Mouse (Mus musculus): ENCODE measurements at regions not wholly inside any gene's neighbourhood (a gene's known extent, or its start where the extent isn't known, plus 50 kb on each side); places are given as distances from the start of the nearest gene placed in this dataset.
A peak's percentile ranks its signal among the peaks of the same experiment; 100 is the strongest.

DNA sequence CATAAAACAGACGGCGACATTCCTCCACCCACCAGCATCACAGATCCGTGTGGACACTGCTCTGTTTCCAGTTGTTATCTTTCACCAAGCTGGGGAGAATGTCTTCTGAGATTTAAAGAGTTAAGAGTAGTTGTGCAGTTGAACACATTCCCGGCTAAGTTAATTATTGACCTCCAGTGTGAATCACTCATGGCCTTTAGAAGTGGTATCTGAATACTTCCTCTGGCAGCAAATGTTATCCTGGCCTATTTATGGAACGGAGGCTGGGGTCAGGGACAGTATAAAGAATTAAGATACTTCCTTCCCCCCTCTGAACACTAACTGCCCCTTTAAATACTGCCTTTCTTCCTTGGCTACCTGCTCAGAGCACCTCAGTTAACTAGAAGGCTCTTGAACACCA, 115.9 kb downstream of the Cd24a start:
- no peaks in the 10 kb centered on the region for H3K27me3 ChIP-seq (ENCODE audit: control insufficient read depth, insufficient read depth, low read length)
- no peaks in the 10 kb centered on the region for H3K9me3 ChIP-seq (ENCODE audit: control insufficient read depth, low read length)
- WGBS, result 28% methylated on average over 5 of the region's 5 CpGs
- no peak overlapping the region; a peak in 1 of 4 replicates for H3K27ac ChIP-seq (replicated peaks in 1 of 2; ENCODE audit: control insufficient read depth in 1 of 2, insufficient read depth in 1 of 2, low read depth in 2 of 2, low read length in 2 of 2)
- H3K4me2 ChIP-seq (ENCODE audit: low read length), result peak overlapping the region; percentile 31; the same call in 1 of the 2 replicates
- ATAC-seq (ENCODE audit: insufficient number of reproducible peaks, insufficient read depth, low FRiP score, low read depth), result no peak
- no peak overlapping the region for H3K9ac ChIP-seq (ENCODE audit: low read length)
- H3K36me3 ChIP-seq (ENCODE audit: control insufficient read depth, insufficient read depth, low read length), result no peaks in the 10 kb centered on the region
- H3K4me3 ChIP-seq (ENCODE audit: control insufficient read depth in 1 of 2, insufficient read depth in 1 of 2, low read depth in 1 of 2, low read length in 2 of 2), result no peak overlapping the region
- peaks cover 17 to 28% of the 10 kb centered on the region in 2 experiments for H3K4me1 ChIP-seq (ENCODE audit: control insufficient read depth in 2 of 2, insufficient read depth in 2 of 2, low read length in 2 of 2)

DNA sequence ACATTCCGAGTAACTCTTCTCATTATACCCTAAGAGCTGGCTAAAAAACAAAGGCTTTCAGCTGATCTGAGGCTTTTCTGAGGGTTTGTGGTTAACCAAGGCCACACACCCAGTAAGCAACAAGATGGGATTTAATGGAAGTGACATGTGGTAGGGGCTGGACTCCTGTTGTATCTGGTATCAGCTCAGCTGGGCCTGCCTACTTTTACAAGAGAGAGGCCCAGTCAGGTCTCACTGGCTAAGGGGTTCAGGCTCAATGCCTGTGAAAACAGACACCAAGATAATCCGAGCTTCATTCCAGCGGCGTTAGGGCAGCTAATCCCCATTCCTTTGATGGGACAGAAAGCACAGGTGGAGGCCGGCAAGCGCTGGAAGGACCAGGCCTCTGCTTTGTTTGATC, 116.4 kb downstream of the Cd24a start:
- no peaks in the 10 kb centered on the region for H3K9me3 ChIP-seq (ENCODE audit: control insufficient read depth, low read length)
- no peaks in the 10 kb centered on the region for H3K36me3 ChIP-seq (ENCODE audit: control insufficient read depth, insufficient read depth, low read length)
- ATAC-seq (ENCODE audit: insufficient number of reproducible peaks, insufficient read depth, low FRiP score, low read depth), result no peak
- H3K27me3 ChIP-seq (ENCODE audit: control insufficient read depth, insufficient read depth, low read length), result no peaks in the 10 kb centered on the region
- H3K27ac ChIP-seq (replicated peaks in 1 of 2; ENCODE audit: control insufficient read depth in 1 of 2, insufficient read depth in 1 of 2, low read depth in 2 of 2, low read length in 2 of 2), result no peak overlapping the region; a peak in 1 of 4 replicates
- 26% methylated on average over 6 of the region's 6 CpGs for WGBS
- 0 out of 2 replicates have a peak overlapping the region, but pooled peaks have one; percentile 31 for H3K4me2 ChIP-seq (ENCODE audit: low read length)
- H3K9ac ChIP-seq (ENCODE audit: low read length), result no peak overlapping the region
- no peak overlapping the region for H3K4me3 ChIP-seq (ENCODE audit: control insufficient read depth in 1 of 2, insufficient read depth in 1 of 2, low read depth in 1 of 2, low read length in 2 of 2)
- H3K4me1 ChIP-seq (ENCODE audit: control insufficient read depth in 2 of 2, insufficient read depth in 2 of 2, low read length in 2 of 2), result peaks cover 13 to 23% of the 10 kb centered on the region in 2 experiments

DNA sequence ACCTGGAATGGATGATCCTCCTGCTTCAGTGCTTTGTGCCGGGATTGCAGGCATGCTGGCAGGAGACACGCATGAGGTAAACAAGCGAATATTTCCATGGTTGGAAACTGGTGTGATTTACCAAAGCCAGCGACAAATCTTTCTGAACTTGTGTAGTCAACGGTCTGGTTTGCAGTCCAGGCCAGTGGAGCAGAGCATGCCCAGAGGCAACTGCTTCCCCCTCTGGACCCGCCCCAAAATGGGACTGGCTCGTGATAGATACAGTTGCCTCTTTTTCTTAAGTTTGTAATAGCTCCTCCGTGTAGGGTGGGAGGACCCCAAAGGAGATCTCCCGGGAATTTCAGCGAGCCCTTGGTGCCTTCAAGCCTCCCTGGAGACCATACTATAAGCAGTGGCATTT, 117.4 kb downstream of the Cd24a start:
- no peak overlapping the region for H3K27ac ChIP-seq (replicated peaks in 1 of 2; ENCODE audit: control insufficient read depth in 1 of 2, insufficient read depth in 1 of 2, low read depth in 2 of 2, low read length in 2 of 2)
- H3K4me1 ChIP-seq (ENCODE audit: control insufficient read depth in 2 of 2, insufficient read depth in 2 of 2, low read length in 2 of 2), result peaks cover 10 to 16% of the 10 kb centered on the region in 2 experiments
- no peak overlapping the region for H3K4me3 ChIP-seq (ENCODE audit: control insufficient read depth in 1 of 2, insufficient read depth in 1 of 2, low read depth in 1 of 2, low read length in 2 of 2)
- H3K4me2 ChIP-seq (ENCODE audit: low read length), result no peak overlapping the region
- WGBS, result 72% methylated on average over 10 of the region's 10 CpGs
- H3K9ac ChIP-seq (ENCODE audit: low read length), result no peak overlapping the region
- no peaks in the 10 kb centered on the region for H3K9me3 ChIP-seq (ENCODE audit: control insufficient read depth, low read length)
- ATAC-seq (ENCODE audit: insufficient number of reproducible peaks, insufficient read depth, low FRiP score, low read depth), result no peak
- no peaks in the 10 kb centered on the region for H3K27me3 ChIP-seq (ENCODE audit: control insufficient read depth, insufficient read depth, low read length)
- H3K36me3 ChIP-seq (ENCODE audit: control insufficient read depth, insufficient read depth, low read length), result no peaks in the 10 kb centered on the region

DNA sequence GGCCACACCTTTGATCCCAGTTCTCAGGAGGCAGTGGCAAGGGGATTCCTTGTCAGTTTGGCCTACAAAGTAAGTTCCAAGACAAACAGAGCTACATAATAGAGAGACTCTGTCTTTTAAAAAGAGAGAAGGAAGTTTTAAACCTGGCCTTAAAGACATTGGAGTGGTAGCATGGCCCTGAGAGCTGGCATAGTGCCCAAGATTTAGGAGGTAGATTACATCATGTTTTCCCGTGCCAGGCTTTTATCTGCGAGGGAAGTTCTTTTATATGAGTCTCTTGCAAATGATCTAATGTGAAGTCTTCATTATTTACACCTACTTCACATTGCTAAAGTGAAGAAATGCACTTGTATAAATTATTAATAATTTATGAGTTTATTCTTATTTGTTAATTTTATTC, 119.8 kb downstream of the Cd24a start:
- ATAC-seq (ENCODE audit: insufficient number of reproducible peaks, insufficient read depth, low FRiP score, low read depth), result no peak

DNA sequence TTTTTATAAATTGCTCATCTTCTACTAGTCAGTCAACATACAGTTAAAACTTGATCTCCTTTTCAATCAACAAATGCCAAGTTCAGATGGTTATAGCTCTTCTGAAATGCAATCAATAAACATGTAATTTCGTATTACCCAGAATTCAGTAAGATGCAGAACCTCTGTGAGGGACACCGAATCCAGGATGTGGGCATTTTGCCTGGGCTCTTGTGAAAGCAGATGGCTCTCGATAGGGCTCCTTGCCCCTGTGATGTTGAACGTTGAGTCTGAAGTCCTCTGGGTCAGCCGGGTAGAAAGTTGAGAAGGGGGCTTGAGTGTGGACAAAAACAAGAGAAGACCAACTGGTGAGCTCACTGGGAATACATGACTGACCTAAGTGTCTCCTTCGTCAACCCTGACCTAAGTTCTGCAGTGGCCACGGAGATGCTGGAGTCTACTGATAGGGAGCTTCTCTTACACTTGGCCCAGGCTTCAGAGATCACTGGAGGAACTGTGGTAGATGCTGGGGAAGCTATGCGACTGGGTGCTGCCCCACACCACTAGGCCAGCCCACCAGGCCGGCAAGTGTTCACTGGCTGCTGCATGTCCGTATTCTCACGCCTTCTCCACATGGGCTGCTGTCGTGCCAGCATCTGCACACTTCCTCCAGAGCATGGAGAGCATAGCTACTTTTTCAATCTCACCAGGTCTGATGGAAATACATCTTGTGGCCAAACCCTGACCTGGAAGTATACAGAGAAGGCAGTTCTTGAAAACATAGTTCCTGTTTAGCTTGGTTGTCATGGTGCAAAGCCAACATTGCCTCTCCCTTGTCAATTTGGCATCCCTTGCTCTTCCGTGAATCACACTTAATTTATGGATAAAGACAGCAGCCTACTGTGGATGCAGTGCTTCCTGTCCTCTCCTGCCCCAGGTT, 122.5 kb downstream of the Cd24a start:
- no peak for ATAC-seq (ENCODE audit: insufficient number of reproducible peaks, insufficient read depth, low FRiP score, low read depth)
- 80% methylated on average over 13 of the region's 13 CpGs for WGBS
- peaks cover 0 to under 1% of the 10 kb centered on the region in 2 experiments; a peak in 2 of 4 replicates for H3K4me1 ChIP-seq (ENCODE audit: control insufficient read depth in 2 of 2, insufficient read depth in 2 of 2, low read length in 2 of 2)

More for the DNA sequence above, 119.8 kb downstream of the Cd24a start:
- Histone ChIP-seq H3K4me2 (ENCODE audit: low read length) (no peak overlapping the region), H3K9ac (ENCODE audit: low read length) (no peak overlapping the region), H3K27ac (replicated peaks in 1 of 2; ENCODE audit: control insufficient read depth in 1 of 2, insufficient read depth in 1 of 2, low read depth in 2 of 2, low read length in 2 of 2) (no peak overlapping the region), H3K9me3 (ENCODE audit: control insufficient read depth, low read length) (no peaks in the 10 kb centered on the region), H3K4me1 (ENCODE audit: control insufficient read depth in 2 of 2, insufficient read depth in 2 of 2, low read length in 2 of 2) (peaks cover 10 to 16% of the 10 kb centered on the region in 2 experiments), H3K4me3 (ENCODE audit: control insufficient read depth in 1 of 2, insufficient read depth in 1 of 2, low read depth in 1 of 2, low read length in 2 of 2) (no peak overlapping the region), H3K36me3 (ENCODE audit: control insufficient read depth, insufficient read depth, low read length) (no peaks in the 10 kb centered on the region), H3K27me3 (ENCODE audit: control insufficient read depth, insufficient read depth, low read length) (no peaks in the 10 kb centered on the region)
- WGBS, result 50% methylated on average over 2 of the region's 2 CpGs

DNA sequence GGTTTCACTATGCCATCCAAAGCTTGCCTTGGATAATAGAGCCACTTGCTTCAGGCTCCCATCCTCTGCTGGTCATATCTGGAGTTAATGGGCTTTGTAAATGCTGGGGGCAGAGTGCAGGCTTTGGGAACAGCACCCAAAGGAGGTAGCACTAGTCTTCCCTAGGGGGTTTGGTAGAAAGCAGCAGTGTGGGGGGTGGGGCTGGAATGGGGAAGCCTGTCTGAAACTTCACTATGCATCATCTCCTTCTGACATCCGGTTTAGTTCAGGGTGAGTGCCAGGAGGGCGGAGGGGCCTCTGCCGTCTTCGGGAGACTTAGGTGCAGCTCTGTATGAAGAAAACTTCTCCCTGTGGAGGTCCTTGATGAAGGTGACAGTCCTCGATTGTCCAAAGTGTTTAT, 124.8 kb downstream of the Cd24a start:
- Histone ChIP-seq H3K9ac (ENCODE audit: low read length) (no peak overlapping the region), H3K9me3 (ENCODE audit: control insufficient read depth, low read length) (no peaks in the 10 kb centered on the region), H3K36me3 (ENCODE audit: control insufficient read depth, insufficient read depth, low read length) (no peaks in the 10 kb centered on the region), H3K4me3 (ENCODE audit: control insufficient read depth in 1 of 2, insufficient read depth in 1 of 2, low read depth in 1 of 2, low read length in 2 of 2) (no peak overlapping the region), H3K4me2 (ENCODE audit: low read length) (no peak overlapping the region), H3K4me1 (ENCODE audit: control insufficient read depth in 2 of 2, insufficient read depth in 2 of 2, low read length in 2 of 2) (peaks cover 0 to 2% of the 10 kb centered on the region in 2 experiments; a peak in 2 of 4 replicates), H3K27me3 (ENCODE audit: control insufficient read depth, insufficient read depth, low read length) (no peaks in the 10 kb centered on the region), H3K27ac (replicated peaks in 1 of 2; ENCODE audit: control insufficient read depth in 1 of 2, insufficient read depth in 1 of 2, low read depth in 2 of 2, low read length in 2 of 2) (no peak overlapping the region)
- 66% methylated on average over 5 of the region's 5 CpGs for WGBS
- ATAC-seq (ENCODE audit: insufficient number of reproducible peaks, insufficient read depth, low FRiP score, low read depth), result no peak

More for the DNA sequence above, 122.5 kb downstream of the Cd24a start:
- no peak overlapping the region for H3K4me3 ChIP-seq (ENCODE audit: control insufficient read depth in 1 of 2, insufficient read depth in 1 of 2, low read depth in 1 of 2, low read length in 2 of 2)
- no peaks in the 10 kb centered on the region for H3K27me3 ChIP-seq (ENCODE audit: control insufficient read depth, insufficient read depth, low read length)
- no peak overlapping the region for H3K27ac ChIP-seq (replicated peaks in 1 of 2; ENCODE audit: control insufficient read depth in 1 of 2, insufficient read depth in 1 of 2, low read depth in 2 of 2, low read length in 2 of 2)
- no peaks in the 10 kb centered on the region for H3K9me3 ChIP-seq (ENCODE audit: control insufficient read depth, low read length)
- H3K36me3 ChIP-seq (ENCODE audit: control insufficient read depth, insufficient read depth, low read length), result no peaks in the 10 kb centered on the region
- no peak overlapping the region for H3K9ac ChIP-seq (ENCODE audit: low read length)
- no peak overlapping the region for H3K4me2 ChIP-seq (ENCODE audit: low read length)

DNA sequence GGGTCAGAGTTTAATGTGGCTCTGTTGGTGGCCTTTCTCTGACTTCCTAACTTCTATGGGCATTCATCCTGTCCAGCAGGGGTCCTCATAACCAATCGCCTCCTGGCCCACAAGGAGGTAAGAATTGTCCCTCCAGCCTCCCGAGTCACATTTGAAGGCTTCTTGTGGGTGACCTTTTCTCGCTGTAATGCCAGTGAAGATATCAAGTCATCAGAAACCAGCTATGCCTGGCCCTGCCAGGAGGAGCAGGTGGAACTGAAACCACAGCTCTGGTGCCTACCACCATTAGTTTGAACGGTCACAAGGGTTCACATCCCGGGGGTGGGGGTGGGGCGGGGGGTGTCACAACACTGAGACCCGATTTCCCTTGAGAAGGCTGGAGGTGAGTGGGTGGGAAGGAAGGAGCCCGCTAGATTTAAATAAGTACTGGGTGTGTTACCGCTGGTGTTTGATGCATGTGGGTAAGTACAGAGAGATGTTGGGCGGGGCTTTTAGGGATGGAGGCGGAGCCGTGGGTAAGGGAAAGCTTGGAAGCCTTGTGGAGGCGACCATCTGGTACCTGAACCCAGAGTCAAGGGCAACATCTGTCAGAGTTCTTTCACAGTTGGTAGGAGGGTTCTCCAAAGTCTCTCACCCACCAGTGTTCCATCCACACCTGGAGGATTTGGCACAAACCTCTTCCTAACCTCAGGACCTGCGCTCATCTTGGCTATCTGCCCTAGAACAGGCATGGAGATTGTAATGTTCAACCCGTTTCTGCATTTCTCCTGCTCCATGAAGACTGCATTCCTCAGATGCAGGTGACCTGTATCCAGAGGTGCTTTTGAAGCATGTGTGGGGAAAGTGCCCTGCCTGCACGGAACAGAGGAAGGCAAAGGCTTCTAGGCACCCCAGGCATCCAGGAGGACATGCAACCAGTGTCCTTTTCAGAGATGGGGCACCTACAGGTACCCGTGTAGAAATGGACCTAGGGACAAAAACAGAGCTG, 128.2 kb downstream of the Cd24a start:
- Histone ChIP-seq H3K36me3 (ENCODE audit: control insufficient read depth, insufficient read depth, low read length) (no peaks in the 10 kb centered on the region), H3K9ac (ENCODE audit: low read length) (no peak overlapping the region), H3K4me3 (ENCODE audit: control insufficient read depth in 1 of 2, insufficient read depth in 1 of 2, low read depth in 1 of 2, low read length in 2 of 2) (no peak overlapping the region), H3K27ac (replicated peaks in 1 of 2; ENCODE audit: control insufficient read depth in 1 of 2, insufficient read depth in 1 of 2, low read depth in 2 of 2, low read length in 2 of 2) (no peak overlapping the region), H3K4me2 (ENCODE audit: low read length) (no peak overlapping the region), H3K27me3 (ENCODE audit: control insufficient read depth, insufficient read depth, low read length) (no peaks in the 10 kb centered on the region), H3K9me3 (ENCODE audit: control insufficient read depth, low read length) (no peaks in the 10 kb centered on the region), H3K4me1 (ENCODE audit: control insufficient read depth in 2 of 2, insufficient read depth in 2 of 2, low read length in 2 of 2) (peaks cover 0 to 2% of the 10 kb centered on the region in 2 experiments; a peak in 2 of 4 replicates)
- ATAC-seq (ENCODE audit: insufficient number of reproducible peaks, insufficient read depth, low FRiP score, low read depth), result no peak
- WGBS, result 50% methylated on average over 17 of the region's 17 CpGs
